Mouse (Mus musculus): ENCODE measurements at regions not wholly inside any gene's neighbourhood (a gene's known extent, or its start where the extent isn't known, plus 50 kb on each side); places are given as distances from the start of the nearest gene placed in this dataset.

DNA sequence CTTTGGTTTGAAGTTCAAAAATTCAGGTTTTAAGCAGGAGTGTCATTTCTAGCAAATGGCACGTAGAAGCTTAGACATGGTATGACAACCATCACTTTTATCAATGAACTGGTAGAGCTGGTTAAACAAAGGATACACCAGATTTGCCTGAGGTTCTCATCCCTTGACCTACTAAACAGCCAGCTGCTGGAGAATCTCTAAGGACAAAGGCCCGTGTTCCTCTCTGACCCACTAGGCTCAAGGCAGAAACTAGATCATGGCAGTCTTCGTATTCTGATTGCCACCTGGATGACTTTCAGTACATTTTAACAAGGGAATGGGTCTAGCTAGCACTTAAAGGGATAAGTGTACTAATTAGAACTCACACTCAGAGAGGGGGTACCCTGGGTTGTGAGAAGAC lies 155.2 kb upstream of the Bcl6 start:
- H3K4me3 ChIP-seq (ENCODE audit: low read depth, low read length), result no peak overlapping the region
- H3K9ac ChIP-seq (ENCODE audit: low read depth, poor library complexity, severe bottlenecking), result no peak overlapping the region
- H3K9me3 ChIP-seq (replicated peaks; ENCODE audit: control insufficient read depth, insufficient read depth, low read length, poor library complexity, severe bottlenecking), result no peaks in the 10 kb centered on the region
- TF ChIP-seq POLR2A (IDR thresholded peaks at IDR 0.05; ENCODE audit: insufficient read depth, low read length), result no peak
- no peak for TF ChIP-seq EP300 (IDR thresholded peaks at IDR 0.05; ENCODE audit: insufficient read depth, low read depth, low read length)
- no peak for TF ChIP-seq CTCF (IDR thresholded peaks at IDR 0.05; ENCODE audit: low read depth, low read length)
- H3K36me3 ChIP-seq (ENCODE audit: control insufficient read depth, insufficient read depth, low read length, poor library complexity, severe bottlenecking), result no peaks in the 10 kb centered on the region
- no peak overlapping the region for H3K27ac ChIP-seq (ENCODE audit: insufficient read depth, low read length)
- no peaks in the 10 kb centered on the region for H3K27me3 ChIP-seq (ENCODE audit: control insufficient read depth, insufficient read depth, low read length, poor library complexity, severe bottlenecking)
- no peaks in the 10 kb centered on the region for H3K4me1 ChIP-seq (ENCODE audit: control insufficient read depth, insufficient read depth, low read length)

DNA sequence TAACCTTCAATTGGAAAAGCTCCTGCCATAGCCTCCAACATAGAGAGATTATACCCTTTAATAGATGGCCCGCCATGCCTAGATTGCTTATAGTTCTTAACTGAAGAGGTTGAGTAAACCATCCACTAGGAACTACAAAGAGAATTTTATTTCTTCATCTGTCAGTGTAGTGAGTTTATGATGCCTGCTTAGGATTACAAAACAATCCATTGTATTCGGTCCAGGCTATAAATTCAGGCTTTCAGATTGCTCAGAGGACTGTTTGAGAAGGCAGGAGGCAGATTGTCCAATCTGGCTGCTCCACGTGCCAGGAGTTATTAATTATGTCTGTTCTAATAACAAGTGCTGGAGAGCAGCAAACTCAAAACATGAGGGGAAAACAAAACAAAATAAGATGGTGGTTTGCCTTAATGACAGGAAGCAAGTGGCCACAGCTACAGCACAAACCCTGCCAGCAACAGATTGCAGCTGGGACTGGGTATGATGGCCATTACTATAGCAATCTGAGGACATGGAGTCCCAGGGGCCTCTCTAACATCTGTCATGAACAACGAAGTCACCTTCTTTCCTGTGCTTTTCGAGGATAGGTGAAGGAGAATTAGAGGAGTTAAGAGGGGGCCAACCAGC lies 154.4 kb upstream of the Bcl6 start:
- Histone ChIP-seq H3K9ac (ENCODE audit: low read depth, poor library complexity, severe bottlenecking) (no peak overlapping the region), H3K36me3 (ENCODE audit: control insufficient read depth, insufficient read depth, low read length, poor library complexity, severe bottlenecking) (no peaks in the 10 kb centered on the region), H3K27me3 (ENCODE audit: control insufficient read depth, insufficient read depth, low read length, poor library complexity, severe bottlenecking) (no peaks in the 10 kb centered on the region), H3K9me3 (replicated peaks; ENCODE audit: control insufficient read depth, insufficient read depth, low read length, poor library complexity, severe bottlenecking) (no peaks in the 10 kb centered on the region), H3K27ac (ENCODE audit: insufficient read depth, low read length) (no peak overlapping the region), H3K4me3 (ENCODE audit: low read depth, low read length) (no peak overlapping the region), H3K4me1 (ENCODE audit: control insufficient read depth, insufficient read depth, low read length) (no peaks in the 10 kb centered on the region)
- TF ChIP-seq CTCF (IDR thresholded peaks at IDR 0.05; ENCODE audit: low read depth, low read length) (no peak), POLR2A (IDR thresholded peaks at IDR 0.05; ENCODE audit: insufficient read depth, low read length) (no peak), EP300 (IDR thresholded peaks at IDR 0.05; ENCODE audit: insufficient read depth, low read depth, low read length) (no peak)

DNA sequence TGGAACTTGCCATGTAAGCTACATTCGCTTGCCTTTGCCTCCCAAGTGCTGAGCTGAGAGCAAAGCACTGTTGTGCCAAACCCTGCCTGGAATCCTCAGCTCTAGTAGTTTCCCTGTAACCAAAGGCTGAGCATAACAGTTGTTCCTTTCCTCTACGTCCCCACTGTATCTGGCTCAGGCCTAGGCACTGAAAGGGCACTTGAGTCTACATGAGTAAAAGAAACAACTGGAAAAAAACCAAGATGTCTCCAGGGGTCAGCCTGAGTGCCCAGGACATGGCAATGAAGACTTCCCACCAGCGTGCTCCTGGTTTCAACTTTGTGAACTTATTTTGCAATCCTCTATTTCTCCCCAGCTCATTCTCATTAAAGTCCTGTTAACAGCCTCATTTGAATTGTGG lies 150.5 kb upstream of the Bcl6 start:
- Histone ChIP-seq H3K4me3 (ENCODE audit: low read depth, low read length) (no peak overlapping the region), H3K36me3 (ENCODE audit: control insufficient read depth, insufficient read depth, low read length, poor library complexity, severe bottlenecking) (no peaks in the 10 kb centered on the region), H3K9ac (ENCODE audit: low read depth, poor library complexity, severe bottlenecking) (no peak overlapping the region), H3K9me3 (replicated peaks; ENCODE audit: control insufficient read depth, insufficient read depth, low read length, poor library complexity, severe bottlenecking) (no peaks in the 10 kb centered on the region), H3K27ac (ENCODE audit: insufficient read depth, low read length) (no peak overlapping the region), H3K4me1 (ENCODE audit: control insufficient read depth, insufficient read depth, low read length) (no peaks in the 10 kb centered on the region), H3K27me3 (ENCODE audit: control insufficient read depth, insufficient read depth, low read length, poor library complexity, severe bottlenecking) (no peaks in the 10 kb centered on the region)
- TF ChIP-seq EP300 (IDR thresholded peaks at IDR 0.05; ENCODE audit: insufficient read depth, low read depth, low read length), result no peak
- no peak for TF ChIP-seq POLR2A (IDR thresholded peaks at IDR 0.05; ENCODE audit: insufficient read depth, low read length)
- TF ChIP-seq CTCF (IDR thresholded peaks at IDR 0.05; ENCODE audit: low read depth, low read length), result no peak

DNA sequence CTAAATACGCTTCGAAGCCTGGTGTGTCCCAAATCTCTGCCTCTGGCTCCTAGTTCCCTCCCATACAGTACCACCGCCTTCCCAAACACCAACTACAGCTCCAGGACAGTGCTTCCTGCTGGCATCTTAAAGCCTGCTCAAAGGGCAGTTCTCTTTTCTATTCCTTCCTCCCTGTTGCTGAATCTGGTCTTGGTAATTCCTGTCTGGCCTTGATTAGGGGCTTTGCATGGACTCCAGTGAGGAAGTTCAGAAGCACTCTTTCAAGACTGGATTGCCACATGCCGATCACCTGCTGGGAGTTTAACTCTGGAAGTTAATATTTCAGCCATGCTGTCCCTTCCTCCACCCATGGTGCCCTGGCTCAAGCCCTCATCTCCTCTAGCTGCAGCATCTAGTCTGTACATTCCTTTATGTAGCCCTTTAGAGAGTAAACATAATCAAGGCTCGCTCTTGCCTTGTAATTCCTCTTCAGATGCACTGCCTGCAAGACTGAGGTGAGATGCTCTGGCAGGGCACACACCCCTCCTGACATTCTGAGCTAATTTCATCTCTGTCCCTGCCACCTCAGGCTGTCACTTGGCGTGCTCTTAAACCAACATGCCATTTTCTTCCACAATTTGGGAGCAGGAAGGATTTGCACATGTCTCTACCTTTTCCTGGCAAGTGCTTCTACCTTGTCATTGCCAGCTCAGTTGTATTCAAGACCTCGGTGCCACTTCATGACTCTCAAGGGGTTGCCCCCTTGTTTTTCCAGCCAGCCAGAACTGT lies 148.8 kb upstream of the Bcl6 start:
- Histone ChIP-seq H3K9me3 (replicated peaks; ENCODE audit: control insufficient read depth, insufficient read depth, low read length, poor library complexity, severe bottlenecking) (no peaks in the 10 kb centered on the region), H3K27ac (ENCODE audit: insufficient read depth, low read length) (no peak overlapping the region), H3K4me1 (ENCODE audit: control insufficient read depth, insufficient read depth, low read length) (no peaks in the 10 kb centered on the region), H3K4me3 (ENCODE audit: low read depth, low read length) (no peak overlapping the region), H3K9ac (ENCODE audit: low read depth, poor library complexity, severe bottlenecking) (no peak overlapping the region), H3K27me3 (ENCODE audit: control insufficient read depth, insufficient read depth, low read length, poor library complexity, severe bottlenecking) (no peaks in the 10 kb centered on the region; the same call in 1 of the 2 replicates), H3K36me3 (ENCODE audit: control insufficient read depth, insufficient read depth, low read length, poor library complexity, severe bottlenecking) (no peaks in the 10 kb centered on the region)
- TF ChIP-seq EP300 (IDR thresholded peaks at IDR 0.05; ENCODE audit: insufficient read depth, low read depth, low read length), result no peak
- no peak for TF ChIP-seq POLR2A (IDR thresholded peaks at IDR 0.05; ENCODE audit: insufficient read depth, low read length)
- no peak for TF ChIP-seq CTCF (IDR thresholded peaks at IDR 0.05; ENCODE audit: low read depth, low read length)

DNA sequence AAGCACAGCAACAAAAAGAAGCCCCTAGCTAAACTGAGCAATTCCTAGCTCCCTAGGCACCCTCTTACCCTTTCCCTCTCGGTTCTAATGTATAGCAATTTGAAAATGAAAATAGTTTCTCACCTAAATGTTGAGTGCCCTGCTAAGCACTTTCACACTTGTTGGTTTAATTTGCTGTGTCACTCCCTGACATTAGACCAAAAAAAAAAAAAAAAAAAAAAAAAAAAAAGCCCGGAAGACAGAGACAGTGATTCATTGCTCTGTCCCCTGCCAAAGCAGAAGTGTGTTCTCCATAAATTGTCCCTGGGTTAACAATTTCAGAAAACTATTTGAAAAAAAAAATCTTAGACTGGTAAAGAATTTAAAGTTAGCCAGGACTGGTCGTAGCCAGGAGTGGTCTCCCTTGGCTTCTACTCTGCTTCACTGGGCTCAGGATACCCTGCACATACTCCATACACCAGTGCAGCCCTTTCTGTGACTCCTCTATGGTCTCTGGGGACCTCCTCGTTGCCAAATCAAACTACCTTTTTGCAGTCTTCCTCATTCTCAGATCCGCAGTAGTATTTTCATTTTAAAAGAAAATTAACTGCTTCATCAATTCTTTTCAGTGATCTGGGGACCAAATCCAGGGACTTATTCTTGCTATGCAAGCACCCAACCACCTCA lies 148.0 kb upstream of the Bcl6 start:
- no peaks in the 10 kb centered on the region; the same call in 1 of the 2 replicates for H3K27me3 ChIP-seq (ENCODE audit: control insufficient read depth, insufficient read depth, low read length, poor library complexity, severe bottlenecking)
- H3K36me3 ChIP-seq (ENCODE audit: control insufficient read depth, insufficient read depth, low read length, poor library complexity, severe bottlenecking), result no peaks in the 10 kb centered on the region
- H3K4me3 ChIP-seq (ENCODE audit: low read depth, low read length), result no peak overlapping the region
- TF ChIP-seq CTCF (IDR thresholded peaks at IDR 0.05; ENCODE audit: low read depth, low read length), result no peak
- TF ChIP-seq EP300 (IDR thresholded peaks at IDR 0.05; ENCODE audit: insufficient read depth, low read depth, low read length), result no peak
- TF ChIP-seq POLR2A (IDR thresholded peaks at IDR 0.05; ENCODE audit: insufficient read depth, low read length), result no peak
- no peak overlapping the region for H3K27ac ChIP-seq (ENCODE audit: insufficient read depth, low read length)
- H3K4me1 ChIP-seq (ENCODE audit: control insufficient read depth, insufficient read depth, low read length), result no peaks in the 10 kb centered on the region
- no peak overlapping the region for H3K9ac ChIP-seq (ENCODE audit: low read depth, poor library complexity, severe bottlenecking)
- H3K9me3 ChIP-seq (replicated peaks; ENCODE audit: control insufficient read depth, insufficient read depth, low read length, poor library complexity, severe bottlenecking), result no peaks in the 10 kb centered on the region

DNA sequence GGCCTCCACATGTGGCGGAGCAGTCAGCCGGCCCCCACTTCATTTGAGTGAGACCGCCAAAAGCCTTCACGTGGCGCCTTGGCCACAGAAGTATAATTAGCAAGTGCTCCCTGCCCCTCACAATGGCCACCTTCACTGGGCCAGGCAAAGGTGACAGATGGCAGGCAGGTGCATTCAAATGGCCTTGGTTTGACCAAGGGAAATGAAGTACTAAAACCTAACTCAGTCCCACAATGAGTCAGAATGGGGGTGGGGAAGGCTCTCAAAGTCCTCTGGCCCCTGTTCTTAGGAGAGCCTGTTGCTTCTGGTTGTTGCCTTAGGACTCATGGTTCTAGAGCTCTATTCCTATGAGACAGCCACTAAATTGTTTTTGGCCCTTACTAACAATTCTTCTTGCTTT lies 147.2 kb upstream of the Bcl6 start:
- no peak overlapping the region for H3K4me3 ChIP-seq (ENCODE audit: low read depth, low read length)
- TF ChIP-seq EP300 (IDR thresholded peaks at IDR 0.05; ENCODE audit: insufficient read depth, low read depth, low read length) (no peak), POLR2A (IDR thresholded peaks at IDR 0.05; ENCODE audit: insufficient read depth, low read length) (no peak), CTCF (IDR thresholded peaks at IDR 0.05; ENCODE audit: low read depth, low read length) (no peak)
- no peaks in the 10 kb centered on the region for H3K36me3 ChIP-seq (ENCODE audit: control insufficient read depth, insufficient read depth, low read length, poor library complexity, severe bottlenecking)
- no peak overlapping the region for H3K27ac ChIP-seq (ENCODE audit: insufficient read depth, low read length)
- H3K27me3 ChIP-seq (ENCODE audit: control insufficient read depth, insufficient read depth, low read length, poor library complexity, severe bottlenecking), result no peaks in the 10 kb centered on the region; the same call in 1 of the 2 replicates
- H3K4me1 ChIP-seq (ENCODE audit: control insufficient read depth, insufficient read depth, low read length), result no peaks in the 10 kb centered on the region
- H3K9me3 ChIP-seq (replicated peaks; ENCODE audit: control insufficient read depth, insufficient read depth, low read length, poor library complexity, severe bottlenecking), result no peaks in the 10 kb centered on the region
- no peak overlapping the region for H3K9ac ChIP-seq (ENCODE audit: low read depth, poor library complexity, severe bottlenecking)

Measured in ES-Bruce4 (cell line).